Mouse (Mus musculus): Measurements from ENCODE around the gene Timd4. TPM values are rescaled to one million over a fixed set of nuclear protein-coding genes. Genes with fewer than 3 reads are reported as not detected.

The Timd4 gene
- polyA plus RNA-seq, 1 experiment from 2014 or later = not detected

GRCm38 (mm10) chr11:46864809-46865208 lies 54.2 kb downstream of the Timd4 start:
- H3K27ac ChIP-seq = no peak overlapping the region
- peak; percentile 63 for ATAC-seq
- H3K4me1 ChIP-seq = no peaks in the 10 kb centered on the region
- no peaks in the 10 kb centered on the region for H3K9me3 ChIP-seq (replicated peaks)
- H3K9ac ChIP-seq = no peak overlapping the region
- H3K27me3 ChIP-seq = no peaks in the 10 kb centered on the region
- no peak overlapping the region for H3K4me2 ChIP-seq
- H3K36me3 ChIP-seq (ENCODE audit: poor library complexity, severe bottlenecking) = no peaks in the 10 kb centered on the region
- H3K4me3 ChIP-seq = no peak overlapping the region
- 87% methylated on average over 1 of the region's 1 CpGs for WGBS

GRCm38 (mm10) chr11:46868594-46868993 lies 58.0 kb downstream of the Timd4 start:
- Histone ChIP-seq H3K4me2 (no peak overlapping the region), H3K9ac (no peak overlapping the region), H3K9me3 (replicated peaks) (no peaks in the 10 kb centered on the region), H3K4me1 (no peaks in the 10 kb centered on the region), H3K27me3 (no peaks in the 10 kb centered on the region), H3K4me3 (no peak overlapping the region), H3K27ac (no peak overlapping the region), H3K36me3 (ENCODE audit: poor library complexity, severe bottlenecking) (no peaks in the 10 kb centered on the region)
- WGBS = 77% methylated on average over 7 of the region's 7 CpGs
- no peak for ATAC-seq

GRCm38 (mm10) chr11:46875774-46876173 lies 65.2 kb downstream of the Timd4 start:
- no peak for ATAC-seq
- H3K27me3 ChIP-seq = no peaks in the 10 kb centered on the region
- no peak overlapping the region for H3K4me2 ChIP-seq
- H3K4me3 ChIP-seq = no peak overlapping the region
- no peak overlapping the region for H3K27ac ChIP-seq
- no peak overlapping the region for H3K9ac ChIP-seq
- WGBS = 75% methylated on average over 1 of the region's 1 CpGs
- no peaks in the 10 kb centered on the region for H3K4me1 ChIP-seq
- no peaks in the 10 kb centered on the region for H3K9me3 ChIP-seq (replicated peaks)
- H3K36me3 ChIP-seq (ENCODE audit: poor library complexity, severe bottlenecking) = no peaks in the 10 kb centered on the region

- 94% methylated on average over 2 of the region's 2 CpGs for WGBS
- no peak overlapping the region for H3K4me3 ChIP-seq
- ATAC-seq = no peak
Observed at GRCm38 (mm10) chr11:46882456-46882855, 71.9 kb downstream of the Timd4 start.

GRCm38 (mm10) chr11:46889093-46889492 lies 78.5 kb downstream of the Timd4 start:
- Histone ChIP-seq H3K4me2 (no peak overlapping the region), H3K9ac (no peak overlapping the region), H3K9me3 (replicated peaks) (no peaks in the 10 kb centered on the region), H3K36me3 (ENCODE audit: poor library complexity, severe bottlenecking) (no peaks in the 10 kb centered on the region), H3K4me3 (no peak overlapping the region), H3K27ac (no peak overlapping the region), H3K27me3 (no peaks in the 10 kb centered on the region), H3K4me1 (no peaks in the 10 kb centered on the region)
- no peak for ATAC-seq
- WGBS = 90% methylated on average over 3 of the region's 3 CpGs

More at GRCm38 (mm10) chr11:46882456-46882855, 71.9 kb downstream of the Timd4 start:
- H3K36me3 ChIP-seq (ENCODE audit: poor library complexity, severe bottlenecking) = no peaks in the 10 kb centered on the region
- no peak overlapping the region for H3K9ac ChIP-seq
- no peak overlapping the region for H3K27ac ChIP-seq
- no peak overlapping the region for H3K4me2 ChIP-seq
- H3K9me3 ChIP-seq (replicated peaks) = no peaks in the 10 kb centered on the region
- H3K4me1 ChIP-seq = no peaks in the 10 kb centered on the region
- no peaks in the 10 kb centered on the region for H3K27me3 ChIP-seq

Other genes starting within 250 kb of the Timd4 start
- not detected in 2 replicates for gene BC053393, start 239.3 kb upstream of the Timd4 start, polyA plus RNA-seq (2015; fragmentation: Nextera tagmentation; extraction: Ambion mirVana)
- not detected in 2 replicates for gene Dppa1, start 181.5 kb upstream of the Timd4 start, polyA plus RNA-seq (2015; fragmentation: Nextera tagmentation; extraction: Ambion mirVana)
- 0.09 TPM in 1 of 2 replicates, not detected in the other for gene Timd2, start 103.7 kb upstream of the Timd4 start, polyA plus RNA-seq (2015; fragmentation: Nextera tagmentation; extraction: Ambion mirVana)
- gene Havcr1, start 75.7 kb upstream of the Timd4 start, polyA plus RNA-seq (2015; fragmentation: Nextera tagmentation; extraction: Ambion mirVana) = not detected in 2 replicates